Mouse (Mus musculus): ENCODE results near the gene Rgma. TPM values are rescaled to one million over a fixed set of nuclear protein-coding genes. Genes with fewer than 3 reads are reported as not detected.

Rgma gene
- polyA plus RNA-seq, 1 experiment = 33.5 TPM

DNA sequence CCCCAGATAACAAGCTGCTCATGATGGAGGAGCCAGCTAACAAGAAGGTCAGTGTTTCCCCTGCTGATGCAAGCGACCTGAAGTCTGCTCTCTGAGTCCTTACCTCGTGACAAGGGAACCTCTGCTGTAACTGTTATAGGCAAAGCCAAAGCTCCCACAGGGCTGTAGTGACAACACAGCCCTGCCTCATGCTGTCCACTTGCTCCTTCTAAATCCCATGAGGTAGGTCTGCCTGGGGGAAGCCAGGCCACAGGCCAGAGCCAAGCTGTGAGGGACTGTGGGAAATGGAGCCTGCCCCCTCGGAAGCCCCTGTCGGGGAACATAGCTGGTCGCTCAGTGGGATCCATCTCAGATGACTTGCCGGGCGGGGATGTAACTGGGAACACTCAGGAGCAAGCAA lies 43.7 kb upstream of the Rgma start:
- WGBS = 56% methylated on average over 7 of the region's 7 CpGs
- Histone ChIP-seq H3K27ac (ENCODE audit: insufficient read depth, low read length) (no peak overlapping the region), H3K27me3 (ENCODE audit: control insufficient read depth, insufficient read depth, low read length) (no peaks in the 10 kb centered on the region), H3K4me1 (ENCODE audit: control insufficient read depth, insufficient read depth, low read length) (peaks cover 19% of the 10 kb centered on the region), H3K4me3 (replicated peaks; ENCODE audit: insufficient read depth, low read depth, low read length) (no peak overlapping the region)
- TF ChIP-seq CTCF (IDR thresholded peaks at IDR 0.05; ENCODE audit: borderline replicate concordance, insufficient read depth, low read depth, low read length) (no peak), POLR2A (IDR thresholded peaks at IDR 0.05; ENCODE audit: borderline replicate concordance, insufficient read depth, low read length) (no peak)
- DNase-seq = no peak

DNA sequence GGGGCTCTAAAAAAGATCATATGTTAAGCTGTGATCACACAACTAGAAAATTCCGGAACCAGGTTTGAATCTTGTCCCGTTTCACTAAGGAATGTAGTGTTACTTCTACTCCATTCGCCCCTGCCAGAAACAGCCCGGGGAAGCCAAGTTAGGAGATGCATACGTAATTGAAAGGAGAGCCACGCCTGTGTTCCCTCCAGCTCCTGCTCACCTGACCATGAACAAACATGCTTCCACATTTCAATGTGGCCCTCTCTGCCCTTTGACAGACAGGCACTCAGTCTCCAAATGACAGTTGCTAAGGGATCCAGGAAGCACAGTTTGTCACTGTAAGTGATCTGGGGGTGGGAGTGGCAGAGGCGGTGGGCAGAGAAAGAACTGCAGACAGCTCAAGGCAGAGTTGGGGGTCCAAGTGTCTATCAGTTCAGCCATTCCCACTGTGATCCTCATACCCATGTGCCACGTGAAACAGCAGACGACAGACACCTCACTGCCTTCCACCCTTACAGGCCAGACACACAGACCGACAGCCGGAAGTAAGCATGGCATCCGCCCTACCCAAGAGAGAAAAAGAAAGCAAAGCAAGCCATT lies 41.8 kb upstream of the Rgma start:
- H3K4me1 ChIP-seq (ENCODE audit: control insufficient read depth, insufficient read depth, low read length) = peaks cover 19% of the 10 kb centered on the region
- no peak for DNase-seq
- 92% methylated on average over 12 of the region's 12 CpGs for WGBS
- TF ChIP-seq CTCF (IDR thresholded peaks at IDR 0.05; ENCODE audit: borderline replicate concordance, insufficient read depth, low read depth, low read length) (no peak), POLR2A (IDR thresholded peaks at IDR 0.05; ENCODE audit: borderline replicate concordance, insufficient read depth, low read length) (no peak)
- H3K4me3 ChIP-seq (replicated peaks; ENCODE audit: insufficient read depth, low read depth, low read length) = no peak overlapping the region
- no peaks in the 10 kb centered on the region for H3K27me3 ChIP-seq (ENCODE audit: control insufficient read depth, insufficient read depth, low read length)
- H3K27ac ChIP-seq (ENCODE audit: insufficient read depth, low read length) = no peak overlapping the region

DNA sequence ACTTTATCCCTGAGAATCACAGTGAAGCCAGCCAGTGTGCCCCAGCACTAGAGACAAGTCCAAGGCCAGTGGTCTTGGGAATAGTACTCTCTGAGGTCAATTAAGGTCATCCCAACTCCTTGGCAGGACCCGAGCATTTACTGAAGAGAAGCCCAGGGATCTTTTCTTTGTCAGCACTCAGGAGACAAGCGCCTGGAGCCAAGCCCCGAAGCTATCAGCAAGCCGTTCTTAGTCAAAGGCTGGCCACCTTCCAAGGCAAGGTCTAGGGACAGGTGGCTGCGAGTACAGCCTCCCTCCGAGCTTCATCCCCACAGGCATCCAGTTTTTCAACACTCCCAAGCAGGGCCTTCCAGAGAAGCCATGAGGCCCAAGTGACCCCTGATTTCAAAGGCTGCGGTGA lies 40.4 kb upstream of the Rgma start:
- H3K4me1 ChIP-seq (ENCODE audit: control insufficient read depth, insufficient read depth, low read length) = peaks cover 19% of the 10 kb centered on the region
- peak; percentile 86 to 91 for DNase-seq
- no peak overlapping the region for H3K4me3 ChIP-seq (replicated peaks; ENCODE audit: insufficient read depth, low read depth, low read length)
- WGBS = 5% methylated on average over 7 of the region's 7 CpGs
- no peak for TF ChIP-seq CTCF (IDR thresholded peaks at IDR 0.05; ENCODE audit: borderline replicate concordance, insufficient read depth, low read depth, low read length)
- no peaks in the 10 kb centered on the region for H3K27me3 ChIP-seq (ENCODE audit: control insufficient read depth, insufficient read depth, low read length)
- peak overlapping the region; percentile 39 for H3K27ac ChIP-seq (ENCODE audit: insufficient read depth, low read length)

DNA sequence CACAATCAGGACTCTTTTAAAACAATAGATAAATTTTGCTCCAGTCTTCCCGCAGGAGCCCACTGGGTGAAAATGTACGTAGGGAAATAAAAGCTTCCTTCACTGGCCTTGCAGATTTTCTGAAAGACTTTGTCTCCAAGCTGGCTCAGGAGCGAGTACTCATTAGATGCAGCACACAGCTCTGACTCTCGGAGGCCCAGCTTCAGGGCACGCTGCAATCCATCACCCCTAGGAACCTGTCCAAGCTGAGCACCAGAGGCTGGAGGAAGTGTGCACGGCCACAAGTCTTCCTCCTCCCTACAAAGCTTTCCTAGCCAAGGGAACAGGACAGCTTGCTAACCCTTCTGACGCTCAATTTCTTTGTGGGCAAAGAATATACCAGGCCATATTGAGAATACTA lies 38.9 kb upstream of the Rgma start:
- Histone ChIP-seq H3K27ac (ENCODE audit: insufficient read depth, low read length) (no peak overlapping the region), H3K4me3 (replicated peaks; ENCODE audit: insufficient read depth, low read depth, low read length) (no peak overlapping the region), H3K27me3 (ENCODE audit: control insufficient read depth, insufficient read depth, low read length) (no peaks in the 10 kb centered on the region), H3K4me1 (ENCODE audit: control insufficient read depth, insufficient read depth, low read length) (peaks cover 19% of the 10 kb centered on the region)
- WGBS = 81% methylated on average over 7 of the region's 7 CpGs
- DNase-seq = no peak
- TF ChIP-seq CTCF (IDR thresholded peaks at IDR 0.05; ENCODE audit: borderline replicate concordance, insufficient read depth, low read depth, low read length) (no peak), POLR2A (IDR thresholded peaks at IDR 0.05; ENCODE audit: borderline replicate concordance, insufficient read depth, low read length) (no peak)

DNA sequence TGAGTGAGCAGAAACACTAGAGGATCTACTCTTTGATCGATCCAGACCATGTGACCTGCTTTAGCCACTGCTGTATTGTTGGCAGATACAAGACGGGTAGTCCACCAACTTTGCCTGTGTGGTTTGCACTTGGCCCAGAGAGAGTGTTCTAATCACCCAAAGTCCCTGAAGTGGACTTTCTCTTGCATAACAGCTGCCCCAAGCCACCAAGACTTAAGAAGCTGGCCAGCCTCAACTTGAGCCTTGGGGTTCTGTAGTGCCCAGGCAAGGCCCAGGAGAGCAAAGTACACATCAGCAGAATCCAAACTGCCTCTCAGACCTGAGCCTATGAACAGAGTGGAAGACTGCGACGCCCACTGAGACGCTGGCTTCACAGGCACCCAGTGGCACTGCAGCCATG lies 37.0 kb upstream of the Rgma start:
- Histone ChIP-seq H3K4me1 (ENCODE audit: control insufficient read depth, insufficient read depth, low read length) (peaks cover 19% of the 10 kb centered on the region), H3K4me3 (replicated peaks; ENCODE audit: insufficient read depth, low read depth, low read length) (no peak overlapping the region), H3K27ac (ENCODE audit: insufficient read depth, low read length) (no peak overlapping the region), H3K27me3 (ENCODE audit: control insufficient read depth, insufficient read depth, low read length) (no peaks in the 10 kb centered on the region)
- 96% methylated on average over 5 of the region's 5 CpGs for WGBS
- TF ChIP-seq POLR2A (IDR thresholded peaks at IDR 0.05; ENCODE audit: borderline replicate concordance, insufficient read depth, low read length) (no peak), CTCF (IDR thresholded peaks at IDR 0.05; ENCODE audit: borderline replicate concordance, insufficient read depth, low read depth, low read length) (no peak)
- no peak for DNase-seq

DNA sequence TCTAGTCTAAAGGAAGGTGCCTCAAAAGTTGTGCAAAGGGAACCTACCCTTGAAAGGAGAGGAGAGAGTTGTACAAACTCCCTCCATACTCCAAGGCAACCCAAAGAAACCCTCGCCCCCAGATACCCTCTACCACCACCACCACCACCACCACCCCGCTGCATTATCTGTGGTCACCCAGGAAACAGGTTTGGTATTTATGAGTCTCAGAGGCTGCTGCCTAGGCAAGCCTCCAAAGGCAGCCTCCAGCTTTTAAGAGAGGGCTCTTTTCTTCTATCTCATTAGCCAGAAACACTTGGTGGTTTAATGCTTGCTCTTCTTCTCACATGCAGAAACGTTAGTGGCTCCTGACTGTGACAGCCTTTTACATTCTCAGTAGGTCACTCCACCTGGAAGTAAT lies 31.5 kb upstream of the Rgma start:
- no peak overlapping the region for H3K4me3 ChIP-seq (replicated peaks; ENCODE audit: insufficient read depth, low read depth, low read length)
- no peak overlapping the region for H3K27ac ChIP-seq (ENCODE audit: insufficient read depth, low read length)
- H3K4me1 ChIP-seq (ENCODE audit: control insufficient read depth, insufficient read depth, low read length) = no peaks in the 10 kb centered on the region
- no peaks in the 10 kb centered on the region for H3K27me3 ChIP-seq (ENCODE audit: control insufficient read depth, insufficient read depth, low read length)
- WGBS = 87% methylated on average over 3 of the region's 3 CpGs
- TF ChIP-seq CTCF (IDR thresholded peaks at IDR 0.05; ENCODE audit: borderline replicate concordance, insufficient read depth, low read depth, low read length) (no peak), POLR2A (IDR thresholded peaks at IDR 0.05; ENCODE audit: borderline replicate concordance, insufficient read depth, low read length) (no peak)
- no peak for DNase-seq

DNA sequence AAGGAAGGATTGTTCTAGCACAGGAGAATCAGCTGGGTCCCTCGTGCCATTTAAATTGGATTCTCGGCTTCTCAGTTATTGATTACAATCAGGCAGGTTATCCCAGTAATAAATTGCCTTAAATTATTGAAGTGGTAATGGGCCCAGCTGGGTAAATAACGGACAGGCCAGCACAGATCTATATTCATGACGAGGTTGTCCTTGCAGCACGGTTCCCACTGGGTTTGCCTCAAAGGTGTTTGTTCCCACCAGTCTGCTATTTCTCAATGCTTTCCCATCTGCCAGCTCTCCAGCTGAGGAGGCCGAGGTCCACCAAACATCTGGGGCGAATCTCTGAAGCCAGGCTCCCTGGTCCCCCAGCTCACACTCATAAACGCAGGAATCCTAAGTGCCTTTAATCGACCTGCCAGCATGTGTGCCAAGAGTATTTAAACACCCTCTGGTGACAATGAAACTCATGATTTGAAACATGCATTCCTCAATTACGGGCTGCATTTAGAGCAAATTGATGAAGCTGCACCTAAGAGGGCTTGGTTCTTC lies 26.7 kb upstream of the Rgma start:
- no peak overlapping the region for H3K27ac ChIP-seq (ENCODE audit: insufficient read depth, low read length)
- H3K4me1 ChIP-seq (ENCODE audit: control insufficient read depth, insufficient read depth, low read length) = peaks cover 12% of the 10 kb centered on the region; the same call in 1 of the 2 replicates
- WGBS = 85% methylated on average over 10 of the region's 10 CpGs
- no peak overlapping the region for H3K4me3 ChIP-seq (replicated peaks; ENCODE audit: insufficient read depth, low read depth, low read length)
- TF ChIP-seq CTCF (IDR thresholded peaks at IDR 0.05; ENCODE audit: borderline replicate concordance, insufficient read depth, low read depth, low read length) = no peak
- DNase-seq = no peak
- H3K27me3 ChIP-seq (ENCODE audit: control insufficient read depth, insufficient read depth, low read length) = no peaks in the 10 kb centered on the region

DNA sequence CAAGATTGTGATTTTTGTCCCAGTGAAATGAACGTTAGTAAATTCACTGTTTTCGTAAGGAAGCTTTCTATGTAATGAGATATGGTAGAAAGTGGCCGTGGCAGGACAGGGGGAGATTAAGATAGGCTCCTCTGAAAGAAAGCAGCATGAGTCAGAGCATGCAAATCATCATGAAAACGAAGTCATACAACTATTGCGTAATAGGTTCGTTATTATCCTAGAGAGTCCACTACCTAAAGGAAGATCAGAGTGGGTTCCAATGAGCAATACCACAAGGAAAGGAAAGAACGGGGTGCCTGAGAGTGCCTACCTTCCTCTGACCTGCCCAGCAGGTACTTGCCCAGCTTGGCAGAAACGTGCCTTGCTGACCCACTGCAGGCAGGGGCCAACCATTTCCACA lies 26.2 kb upstream of the Rgma start:
- TF ChIP-seq POLR2A (IDR thresholded peaks at IDR 0.05; ENCODE audit: borderline replicate concordance, insufficient read depth, low read length) (no peak), CTCF (IDR thresholded peaks at IDR 0.05; ENCODE audit: borderline replicate concordance, insufficient read depth, low read depth, low read length) (no peak)
- Histone ChIP-seq H3K4me3 (replicated peaks; ENCODE audit: insufficient read depth, low read depth, low read length) (no peak overlapping the region), H3K27ac (ENCODE audit: insufficient read depth, low read length) (no peak overlapping the region), H3K27me3 (ENCODE audit: control insufficient read depth, insufficient read depth, low read length) (no peaks in the 10 kb centered on the region), H3K4me1 (ENCODE audit: control insufficient read depth, insufficient read depth, low read length) (peaks cover 12% of the 10 kb centered on the region; the same call in 1 of the 2 replicates)
- WGBS = 95% methylated on average over 8 of the region's 8 CpGs
- DNase-seq = no peak

Data from cerebellum, adult 2 months (tissue).